ENCODE assay signal across 8 mouse cellular contexts in genomic region chrX:7679405-7680056, GRCm38 (mm10). TPM values are rescaled to one million over a fixed set of nuclear protein-coding genes. Genes with fewer than 3 reads are reported as not detected.
DNase-seq lines count a peak whose midpoint lies in the region; ATAC-seq lines count a peak whose summit lies in the region.

No protein-coding gene starts in this region.

- no peaks in the 10 kb centered on the region for H3K36me3 ChIP-seq in intestine, embryonic 15.5 days

- no peaks in the 10 kb centered on the region for H3K9me3 ChIP-seq in intestine, embryonic 15.5 days

- ATAC-seq in intestine, embryonic 15.5 days, result peak; percentile 96

- peak overlapping the region; percentile 64 for H3K4me2 ChIP-seq in intestine, embryonic 15.5 days (replicated peaks)

- 0 out of 2 replicates have a peak overlapping the region, but pooled peaks have one; percentile 26 for H3K9ac ChIP-seq in intestine, embryonic 15.5 days

- intact Hi-C loops in gastrocnemius, postnatal 36 days (cut with DNase I), result no loop called here
- intact Hi-C loops in left cerebral cortex, postnatal 25 days (cut with DNase I), result loop anchor here (10.0 kb wide), 1 partner anchor 365 kb away; the partner anchor contains the start of gene Clcn5

- H3K27me3 ChIP-seq in intestine, embryonic 15.5 days (replicated peaks), result no peaks in the 10 kb centered on the region

- DNase-seq in adrenal gland, adult 8-10 months, result peak; percentile 82
- DNase-seq in embryo, embryonic 11.5 days (ENCODE audit: low read depth, low spot score), result peak; percentile 76
- peak; percentile 87 to 88 for DNase-seq in gastrocnemius, postnatal 36 days
- DNase-seq in left cerebral cortex, postnatal 25 days (ENCODE audit: low spot score in 2 of 2), result peak; percentile 80 to 86
- peak; percentile 93 for DNase-seq in mesoderm, embryonic 11.5 days (ENCODE audit: low read depth, low spot score)
- DNase-seq in right cerebral cortex, postnatal 25 days, result peak; percentile 80
- DNase-seq in yolk sac, embryonic 10.5 days (ENCODE audit: low spot score), result peak; percentile 86

- H3K4me1 ChIP-seq in intestine, embryonic 15.5 days (replicated peaks), result no peaks in the 10 kb centered on the region

- no peak overlapping the region for H3K27ac ChIP-seq in intestine, embryonic 15.5 days

- peak overlapping the region; percentile 25 for H3K4me3 ChIP-seq in intestine, embryonic 15.5 days (replicated peaks)

- 15% methylated on average over 27 of the region's 27 CpGs for WGBS in intestine, embryonic 15.5 days

RNA-seq across cellular contexts. Expression of gene Magix, which starts 1.5 kb away (rescaled TPM):
- under 1 TPM; 0.31 to 0.67 (median 0.45) TPM for total RNA-seq in adrenal gland, adult 8-10 months (2022)
- 10 to 100 TPM; 18.8 to 20.6 TPM for total RNA-seq in gastrocnemius, postnatal 36 days (2021)
- 0.57 and 0.71 TPM in 2 replicates for polyA plus RNA-seq in intestine, embryonic 15.5 days (2015; fragmentation: Nextera tagmentation; extraction: Ambion mirVana)
- under 1 TPM; 0.41 to 0.57 TPM for total RNA-seq in left cerebral cortex, postnatal 25 days (2021)

RNA-seq across cellular contexts. Expression of gene Plp2, which starts 8.3 kb away (rescaled TPM):
- 10 to 100 TPM; 57.7 to 99.2 (median 78.7) TPM for total RNA-seq in adrenal gland, adult 8-10 months (2022)
- total RNA-seq in gastrocnemius, postnatal 36 days (2021), result 10 to 100 TPM; 28.0 to 43.2 TPM
- polyA plus RNA-seq in intestine, embryonic 15.5 days (2015; fragmentation: Nextera tagmentation; extraction: Ambion mirVana), result 198 and 212 TPM in 2 replicates
- total RNA-seq in left cerebral cortex, postnatal 25 days (2021), result 1 to 10 TPM; 5.9 to 7.7 TPM

RNA-seq across cellular contexts. Expression of gene Gpkow, which starts 17.4 kb away (rescaled TPM):
- 10 to 100 TPM; 57.1 to 76.9 (median 64.6) TPM for total RNA-seq in adrenal gland, adult 8-10 months (2022)
- total RNA-seq in gastrocnemius, postnatal 36 days (2021), result 10 to 100 TPM; 11.2 to 12.9 TPM
- polyA plus RNA-seq in intestine, embryonic 15.5 days (2015; fragmentation: Nextera tagmentation; extraction: Ambion mirVana), result 27.6 and 31.8 TPM in 2 replicates
- total RNA-seq in left cerebral cortex, postnatal 25 days (2021), result 10 to 100 TPM; 33.2 to 34.0 TPM

RNA-seq across cellular contexts. Expression of gene Prickle3, which starts 22.5 kb away (rescaled TPM):
- total RNA-seq in adrenal gland, adult 8-10 months (2022), result 10 to 100 TPM in 3 of 4 experiments, 1 to 10 TPM in 1; 9.6 to 14.5 (median 12.8) TPM
- 10 to 100 TPM; 23.1 to 24.9 TPM for total RNA-seq in gastrocnemius, postnatal 36 days (2021)
- 6.6 and 6.8 TPM in 2 replicates for polyA plus RNA-seq in intestine, embryonic 15.5 days (2015; fragmentation: Nextera tagmentation; extraction: Ambion mirVana)
- 1 to 10 TPM in 1 of 2 experiments, under 1 TPM in 1; 0.76 to 2.0 TPM for total RNA-seq in left cerebral cortex, postnatal 25 days (2021)

RNA-seq across cellular contexts. Expression of gene Wdr45, which starts 34.6 kb away (rescaled TPM):
- total RNA-seq in adrenal gland, adult 8-10 months (2022), result 10 to 100 TPM; 68.5 to 92.2 (median 76.2) TPM
- 10 to 100 TPM; 27.2 to 32.0 TPM for total RNA-seq in gastrocnemius, postnatal 36 days (2021)
- polyA plus RNA-seq in intestine, embryonic 15.5 days (2015; fragmentation: Nextera tagmentation; extraction: Ambion mirVana), result 25.0 and 27.5 TPM in 2 replicates
- 10 to 100 TPM; 57.6 to 61.6 TPM for total RNA-seq in left cerebral cortex, postnatal 25 days (2021)

Comparison
In these comparisons a context has a peak if more than half of its experiments do, and no peak if none do; other contexts are left out.
1. RNA of gene Magix, which starts 1.5 kb away (total RNA-seq): 18.8 to 20.6 TPM in gastrocnemius, postnatal 36 days; 0.41 to 0.57 TPM in left cerebral cortex, postnatal 25 days and 0.31 to 0.67 TPM in adrenal gland, adult 8-10 months; every median in the first group is over 10 times any median in the second.
2. Peak in every context shown above with its lines, with median percentiles within 50 percentile points of each other: DNase-seq.